Mouse (Mus musculus) embryonic facial prominence, embryonic 12.5 days (tissue): Measurements from ENCODE around the gene Klhl3. TPM values are rescaled to one million over a fixed set of nuclear protein-coding genes. Genes with fewer than 3 reads are reported as not detected.
A peak's percentile ranks its signal among the peaks of the same experiment; 100 is the strongest.

Experiments
- ATAC-seq: fragments of 200-750 bp; cut with Nextera tagmentation; 2 replicates; pipeline ENCODE4 v1.8.0; 2017; ENCODE audit not compliant: insufficient number of reproducible peaks, insufficient read depth, low FRiP score, low TSS enrichment
- H3K27ac ChIP-seq: fragments of 300-500 bp; sonication (generic); 2 replicates; pipeline ENCODE4 v1.5.1; 2016; ENCODE audit warnings: mild to moderate bottlenecking
- H3K27me3 ChIP-seq: fragments of 300-500 bp; sonication (generic); 2 replicates; pipeline ENCODE4 v1.6.1; 2016; ENCODE audit warnings: mild to moderate bottlenecking, moderate library complexity
- H3K36me3 ChIP-seq: fragments of 300-500 bp; sonication (generic); 2 replicates; pipeline ENCODE4 v1.6.1; 2016; ENCODE audit warnings: mild to moderate bottlenecking
- H3K4me1 ChIP-seq: fragments of 300-500 bp; sonication (generic); 2 replicates; pipeline ENCODE4 v1.6.1; 2016
- H3K4me2 ChIP-seq: fragments of 300-500 bp; sonication (generic); replicated peaks from 2 replicates; pipeline ENCODE4 v1.6.1; 2016; ENCODE audit warnings: mild to moderate bottlenecking, moderate library complexity
- H3K4me3 ChIP-seq: fragments of 300-500 bp; sonication (generic); 2 replicates; pipeline ENCODE4 v1.5.1; 2016; ENCODE audit warnings: mild to moderate bottlenecking
- H3K9ac ChIP-seq: fragments of 300-500 bp; sonication (generic); 2 replicates; pipeline ENCODE4 v1.6.1; 2016; ENCODE audit warnings: mild to moderate bottlenecking, moderate library complexity
- H3K9me3 ChIP-seq: fragments of 300-500 bp; sonication (generic); 2 replicates; pipeline ENCODE4 v1.6.1; 2016; ENCODE audit warnings: mild to moderate bottlenecking, moderate library complexity
- WGBS: fragments of 180-500 bp; shearing (Covaris S2); methylation state at CpG from one replicate; pipeline ENCODE4 v1.1.7; 2016; 5-methylcytosine and 5-hydroxymethylcytosine counted together
- polyA plus RNA-seq: library from polyadenylated mRNA; unstranded; fragments of >200 nt; fragmentation: Nextera tagmentation; extraction: Ambion mirVana; gene quantifications from 2 replicates; pipeline ENCODE4 v1.2.1, GENCODE M21; 2016

The Klhl3 gene
- polyA plus RNA-seq, 1 experiment from 2014 or later, result 2.9 TPM

DNA sequence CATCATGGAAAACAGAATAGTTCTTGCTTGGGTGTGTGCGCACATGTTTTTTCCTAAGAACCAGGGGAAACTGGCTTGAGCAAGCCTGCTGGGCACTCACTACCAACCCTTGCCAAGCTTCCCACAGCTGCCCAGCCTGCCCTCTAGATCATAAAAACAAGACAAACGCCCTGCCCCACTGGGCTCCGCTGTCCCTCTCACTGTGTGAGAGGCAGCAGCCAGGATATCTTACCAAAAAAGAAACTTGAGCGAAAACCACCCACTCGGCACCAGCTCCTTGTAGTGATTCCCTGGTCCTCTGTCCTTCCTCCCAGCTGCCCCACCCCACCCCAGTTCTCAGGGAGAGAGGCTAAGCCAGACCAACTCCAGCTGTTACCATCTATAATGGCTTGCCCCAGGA lies 48.1 kb downstream of the Klhl3 start:
- Histone ChIP-seq H3K36me3 (no peaks in the 10 kb centered on the region), H3K9me3 (no peaks in the 10 kb centered on the region), H3K9ac (no peak overlapping the region), H3K27ac (no peak overlapping the region), H3K4me2 (no peak overlapping the region), H3K27me3 (no peaks in the 10 kb centered on the region), H3K4me3 (no peak overlapping the region), H3K4me1 (peaks cover 22% of the 10 kb centered on the region)
- WGBS, result 82% methylated on average over 5 of the region's 5 CpGs
- ATAC-seq, result no peak

GRCm38 (mm10) chr13:58057953-58058870 lies 55.2 kb downstream of the Klhl3 start:
- Histone ChIP-seq H3K4me3 (no peak overlapping the region), H3K4me2 (no peak overlapping the region), H3K9ac (no peak overlapping the region), H3K4me1 (peaks cover 8% of the 10 kb centered on the region), H3K9me3 (no peaks in the 10 kb centered on the region), H3K36me3 (no peaks in the 10 kb centered on the region), H3K27ac (peak overlapping the region; percentile 61), H3K27me3 (no peaks in the 10 kb centered on the region)
- 30% methylated on average over 17 of the region's 17 CpGs for WGBS
- ATAC-seq, result no peak

- Histone ChIP-seq H3K9ac (no peak overlapping the region), H3K27me3 (no peaks in the 10 kb centered on the region), H3K27ac (no peak overlapping the region), H3K4me1 (peaks cover 8% of the 10 kb centered on the region), H3K4me3 (no peak overlapping the region), H3K9me3 (no peaks in the 10 kb centered on the region), H3K36me3 (no peaks in the 10 kb centered on the region), H3K4me2 (no peak overlapping the region)
- WGBS, result 81% methylated on average over 4 of the region's 4 CpGs
- ATAC-seq, result no peak
These were observed 56.8 kb downstream of the Klhl3 start for GRCm38 (mm10) chr13:58056618-58057017.

GRCm38 (mm10) chr13:58053628-58054027 lies 59.8 kb downstream of the Klhl3 start:
- WGBS, result 86% methylated on average over 4 of the region's 4 CpGs

GRCm38 (mm10) chr13:58051654-58052053 lies 61.7 kb downstream of the Klhl3 start:
- Histone ChIP-seq H3K9ac (no peak overlapping the region), H3K4me1 (no peaks in the 10 kb centered on the region), H3K4me2 (no peak overlapping the region), H3K36me3 (no peaks in the 10 kb centered on the region), H3K4me3 (no peak overlapping the region), H3K27me3 (no peaks in the 10 kb centered on the region), H3K9me3 (0 out of 2 replicates have a peak, but pooled peaks cover 2% of the 10 kb centered on the region), H3K27ac (no peak overlapping the region)
- 80% methylated on average over 10 of the region's 10 CpGs for WGBS
- ATAC-seq, result no peak

More at GRCm38 (mm10) chr13:58053628-58054027, 59.8 kb downstream of the Klhl3 start:
- H3K4me1 ChIP-seq, result peaks cover 6% of the 10 kb centered on the region
- H3K27me3 ChIP-seq, result no peaks in the 10 kb centered on the region
- no peak overlapping the region for H3K4me3 ChIP-seq
- H3K9me3 ChIP-seq, result no peaks in the 10 kb centered on the region
- no peak overlapping the region for H3K27ac ChIP-seq
- no peak overlapping the region for H3K9ac ChIP-seq
- no peak for ATAC-seq
- H3K4me2 ChIP-seq, result no peak overlapping the region
- H3K36me3 ChIP-seq, result no peaks in the 10 kb centered on the region

DNA sequence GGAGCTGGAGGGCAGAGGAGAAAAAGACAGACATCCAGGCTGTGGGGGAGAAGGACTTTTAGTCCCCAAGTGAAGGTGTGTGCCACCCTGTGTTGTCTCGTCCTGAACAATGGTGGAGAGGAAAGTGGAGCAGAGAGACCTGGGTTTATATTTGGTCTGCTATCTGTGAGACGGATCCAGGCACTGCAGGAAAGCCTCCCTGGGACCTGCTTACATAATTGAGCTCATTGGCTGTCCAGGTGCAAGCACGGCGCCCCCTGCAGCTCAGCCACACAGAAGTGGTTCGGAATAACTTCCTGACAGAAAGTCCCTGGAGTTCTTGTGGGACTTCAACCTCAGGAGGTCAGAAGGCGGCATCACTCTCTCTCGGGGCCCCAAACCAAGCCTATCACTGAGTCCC lies 62.1 kb downstream of the Klhl3 start:
- WGBS, result 47% methylated on average over 7 of the region's 7 CpGs
- no peaks in the 10 kb centered on the region for H3K36me3 ChIP-seq
- H3K27me3 ChIP-seq, result no peaks in the 10 kb centered on the region
- H3K9ac ChIP-seq, result no peak overlapping the region
- no peak overlapping the region for H3K27ac ChIP-seq
- H3K4me3 ChIP-seq, result no peak overlapping the region
- 0 out of 2 replicates have a peak, but pooled peaks cover 3% of the 10 kb centered on the region for H3K9me3 ChIP-seq
- H3K4me1 ChIP-seq, result no peaks in the 10 kb centered on the region
- H3K4me2 ChIP-seq, result no peak overlapping the region
- ATAC-seq, result no peak

DNA sequence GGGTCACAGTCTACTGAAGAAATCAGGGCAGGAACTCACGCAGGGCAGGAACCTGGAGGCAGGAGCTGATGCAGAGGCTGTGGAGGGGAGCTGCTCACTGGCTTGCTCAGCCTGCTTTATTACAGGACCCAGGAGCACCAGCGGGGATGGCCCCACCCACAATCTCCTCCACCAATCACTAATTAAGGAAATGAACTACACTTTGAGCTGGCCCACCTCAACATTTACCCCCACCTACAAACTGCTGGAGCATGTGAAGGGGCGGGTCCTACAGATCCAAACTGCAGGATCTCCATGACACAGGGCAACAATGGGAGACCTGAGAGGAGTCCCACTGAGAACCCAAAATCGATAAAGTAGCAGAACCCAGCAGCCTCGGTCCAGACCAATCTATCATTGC lies 64.3 kb downstream of the Klhl3 start:
- no peaks in the 10 kb centered on the region for H3K27me3 ChIP-seq
- 71% methylated on average over 5 of the region's 5 CpGs for WGBS

DNA sequence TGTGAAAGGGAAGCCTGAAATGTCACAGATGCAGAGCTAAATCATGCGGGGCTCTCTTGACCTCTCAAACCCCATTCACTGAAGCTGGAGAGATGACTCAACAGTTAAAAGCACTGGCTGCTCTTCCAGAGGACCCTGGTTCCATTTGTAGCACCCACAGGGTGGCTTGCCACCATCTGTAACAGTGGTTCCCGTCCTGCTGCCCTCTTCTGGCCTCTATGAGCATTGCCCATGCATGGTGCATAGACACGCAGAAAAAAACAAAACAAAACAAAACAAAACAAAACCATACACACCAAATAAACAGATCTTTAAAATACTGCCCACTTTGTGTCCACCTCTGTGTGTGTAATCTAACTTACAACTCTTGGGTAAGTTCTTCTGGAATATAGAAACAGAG lies 65.3 kb downstream of the Klhl3 start:
- 80% methylated on average over 3 of the region's 3 CpGs for WGBS
- Histone ChIP-seq H3K4me2 (no peak overlapping the region), H3K4me1 (no peaks in the 10 kb centered on the region), H3K9ac (no peak overlapping the region), H3K27ac (no peak overlapping the region), H3K36me3 (no peaks in the 10 kb centered on the region), H3K9me3 (0 out of 2 replicates have a peak, but pooled peaks cover 3% of the 10 kb centered on the region), H3K27me3 (no peaks in the 10 kb centered on the region), H3K4me3 (no peak overlapping the region)
- ATAC-seq, result no peak

More for the DNA sequence above, 64.3 kb downstream of the Klhl3 start:
- H3K27ac ChIP-seq, result no peak overlapping the region
- 0 out of 2 replicates have a peak, but pooled peaks cover 3% of the 10 kb centered on the region for H3K9me3 ChIP-seq
- ATAC-seq, result no peak
- no peak overlapping the region for H3K4me2 ChIP-seq
- H3K4me1 ChIP-seq, result no peaks in the 10 kb centered on the region
- no peak overlapping the region for H3K4me3 ChIP-seq
- no peak overlapping the region for H3K9ac ChIP-seq
- H3K36me3 ChIP-seq, result no peaks in the 10 kb centered on the region

DNA sequence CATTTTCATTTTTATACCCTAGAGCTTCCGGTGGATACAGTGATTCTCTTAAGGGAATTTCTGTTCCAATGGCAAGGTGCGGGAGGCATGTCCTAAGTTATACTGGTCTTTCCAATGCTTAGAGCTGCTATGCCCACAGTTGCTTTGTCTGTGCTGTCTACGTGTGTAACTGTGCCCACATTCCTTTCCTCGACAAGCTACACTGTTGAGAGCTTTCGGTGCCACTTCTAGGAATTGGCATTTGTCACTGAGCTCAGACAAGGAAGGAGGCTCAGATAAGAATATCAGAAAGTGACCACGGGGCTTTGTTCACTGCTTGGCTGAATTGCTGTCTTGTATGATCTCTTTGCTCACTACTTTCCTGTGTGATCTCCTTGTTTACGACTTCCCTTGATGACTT lies 67.2 kb downstream of the Klhl3 start:
- 92% methylated on average over 7 of the region's 7 CpGs for WGBS
- Histone ChIP-seq H3K4me3 (no peak overlapping the region), H3K27me3 (no peaks in the 10 kb centered on the region)

DNA sequence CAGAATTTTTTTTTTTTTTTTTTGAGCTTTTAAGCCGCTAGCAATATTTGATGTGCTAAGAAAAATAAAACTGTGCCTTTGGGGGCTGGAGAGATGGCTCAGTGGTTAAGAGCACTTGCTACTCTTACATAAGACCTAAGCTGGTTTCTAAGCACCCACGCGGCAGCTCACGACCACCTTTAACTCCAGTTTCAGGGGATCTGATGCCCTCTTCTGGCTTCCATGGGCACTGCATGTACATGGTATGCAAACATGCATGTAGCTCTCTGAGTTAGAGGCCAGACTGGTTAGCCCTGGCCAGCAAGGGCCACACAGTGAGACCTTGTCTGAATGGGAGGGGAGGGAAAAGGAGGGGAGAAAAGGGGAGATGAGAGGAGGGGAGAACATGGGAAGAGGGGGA lies 68.1 kb downstream of the Klhl3 start:
- no peak for ATAC-seq
- no peak overlapping the region for H3K4me2 ChIP-seq
- H3K9me3 ChIP-seq, result 0 out of 2 replicates have a peak, but pooled peaks cover 3% of the 10 kb centered on the region
- 52% methylated on average over 4 of the region's 4 CpGs for WGBS
- no peak overlapping the region for H3K27ac ChIP-seq
- H3K27me3 ChIP-seq, result no peaks in the 10 kb centered on the region
- no peaks in the 10 kb centered on the region for H3K4me1 ChIP-seq
- no peaks in the 10 kb centered on the region for H3K36me3 ChIP-seq
- H3K4me3 ChIP-seq, result no peak overlapping the region
- H3K9ac ChIP-seq, result no peak overlapping the region

More for the DNA sequence above, 67.2 kb downstream of the Klhl3 start:
- Histone ChIP-seq H3K36me3 (no peaks in the 10 kb centered on the region), H3K4me1 (no peaks in the 10 kb centered on the region), H3K4me2 (no peak overlapping the region), H3K9me3 (0 out of 2 replicates have a peak, but pooled peaks cover 3% of the 10 kb centered on the region), H3K27ac (no peak overlapping the region), H3K9ac (no peak overlapping the region)
- ATAC-seq, result no peak

DNA sequence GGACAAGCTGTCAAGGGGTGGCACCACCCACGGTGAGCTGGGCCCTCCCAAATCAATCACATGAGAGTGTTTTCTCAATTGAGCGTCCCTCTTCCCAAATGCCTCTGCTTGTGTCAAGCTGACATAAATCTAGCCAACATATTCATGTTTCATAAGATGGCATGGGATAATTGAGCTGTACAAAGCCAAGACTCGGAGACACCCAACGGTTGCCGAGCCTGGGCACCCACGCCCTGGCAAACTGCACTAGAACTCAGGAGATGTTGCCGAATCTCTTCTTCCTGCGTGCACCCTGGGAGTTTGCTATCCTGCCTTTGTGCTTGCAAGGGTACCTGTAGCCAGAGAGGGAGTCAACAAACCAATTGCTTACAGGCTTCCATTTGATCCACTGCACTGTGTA lies 70.1 kb downstream of the Klhl3 start:
- 0 out of 2 replicates have a peak, but pooled peaks cover 3% of the 10 kb centered on the region for H3K9me3 ChIP-seq
- H3K4me3 ChIP-seq, result no peak overlapping the region
- no peak overlapping the region for H3K4me2 ChIP-seq
- H3K27me3 ChIP-seq, result no peaks in the 10 kb centered on the region
- no peak overlapping the region for H3K9ac ChIP-seq
- H3K4me1 ChIP-seq, result no peaks in the 10 kb centered on the region
- H3K27ac ChIP-seq, result no peak overlapping the region
- H3K36me3 ChIP-seq, result no peaks in the 10 kb centered on the region
- 91% methylated on average over 8 of the region's 8 CpGs for WGBS
- no peak for ATAC-seq

GRCm38 (mm10) chr13:58040112-58040511 lies 73.3 kb downstream of the Klhl3 start:
- Histone ChIP-seq H3K27ac (no peak overlapping the region), H3K9me3 (no peaks in the 10 kb centered on the region), H3K36me3 (no peaks in the 10 kb centered on the region), H3K27me3 (no peaks in the 10 kb centered on the region), H3K9ac (no peak overlapping the region), H3K4me3 (no peak overlapping the region), H3K4me1 (no peaks in the 10 kb centered on the region), H3K4me2 (no peak overlapping the region)
- ATAC-seq, result no peak
- 73% methylated on average over 10 of the region's 10 CpGs for WGBS
